Comparison of ENCODE assay signal across 12 mouse cellular contexts in the genomic region with DNA sequence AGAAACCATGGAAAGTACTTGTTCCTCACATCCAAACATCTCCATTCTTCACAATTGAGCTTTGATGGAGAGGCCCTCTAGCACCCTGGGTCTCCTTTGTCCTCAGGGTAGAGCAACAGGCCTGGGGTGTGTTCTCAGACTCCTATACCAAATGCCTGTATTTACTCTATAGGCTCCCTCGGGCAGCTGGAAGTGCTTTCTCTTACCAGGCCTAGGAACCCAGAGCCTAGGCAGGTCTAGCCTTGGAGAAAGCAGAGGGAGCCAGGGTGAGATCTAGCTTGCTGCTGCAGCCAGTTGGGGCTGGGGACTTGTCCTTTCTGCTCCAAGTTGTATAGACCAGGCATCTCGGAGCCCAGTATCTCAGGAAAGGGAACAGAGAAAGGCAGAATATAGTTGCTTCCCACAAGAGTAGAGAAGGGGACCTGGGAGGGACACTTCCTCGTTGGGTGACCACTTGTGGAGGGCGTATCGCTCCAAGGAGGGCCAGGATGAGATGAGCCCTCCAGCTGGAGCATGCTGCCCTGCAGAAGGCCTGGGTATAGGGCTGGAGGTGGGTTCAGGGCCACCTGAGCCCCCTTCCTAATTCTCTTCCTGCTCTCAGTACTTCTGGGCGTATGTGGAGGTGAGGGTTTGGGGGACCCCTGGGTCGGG. TPM values are rescaled to one million over a fixed set of nuclear protein-coding genes. Genes with fewer than 3 reads are reported as not detected.
DNase-seq lines count a peak whose midpoint lies in the region; ATAC-seq and TF ChIP-seq lines count a peak whose summit lies in the region.
"Had no signal": no experiment of that assay in that cellular context is flagged by ENCODE, and none has a peak within 500 bp of the region (broad histone marks: within the 10 kb centered on the region; RNA-seq: fewer than 3 reads in every experiment).

No protein-coding gene starts in this region.

- H3K27ac ChIP-seq in heart, embryonic 12.5 days (ENCODE audit: poor library complexity, severe bottlenecking), result peak overlapping the region; percentile 29; the same call in 1 of the 2 replicates
- no peak overlapping the region for H3K27ac ChIP-seq in neural tube, embryonic 15.5 days (replicated peaks)
- peak overlapping the region; percentile 5; the same call in 1 of the 2 replicates for H3K27ac ChIP-seq in limb, embryonic 10.5 days
- H3K27ac ChIP-seq in olfactory bulb, adult 2 months (ENCODE audit: insufficient read depth, low read depth, low read length), result peak overlapping the region; percentile 24; the same call in 1 of the 2 replicates
- H3K27ac ChIP-seq: embryonic facial prominence, embryonic 15.5 days; neural tube, embryonic 12.5 days had no signal

- peaks cover 21% of the 10 kb centered on the region for H3K4me1 ChIP-seq in heart, embryonic 12.5 days (replicated peaks)
- peaks cover 52% of the 10 kb centered on the region for H3K4me1 ChIP-seq in neural tube, embryonic 15.5 days
- H3K4me1 ChIP-seq in limb, embryonic 10.5 days, result peaks cover 33% of the 10 kb centered on the region
- H3K4me1 ChIP-seq in olfactory bulb, adult 2 months (ENCODE audit: control insufficient read depth, insufficient read depth, low read length), result peaks cover 49% of the 10 kb centered on the region

- 78% methylated on average over 7 of the region's 7 CpGs for WGBS in heart, embryonic 12.5 days
- 86% methylated on average over 7 of the region's 7 CpGs for WGBS in neural tube, embryonic 15.5 days
- WGBS in limb, embryonic 10.5 days, result 89% methylated on average over 7 of the region's 7 CpGs
- WGBS in olfactory bulb, adult 2 months, result 79% methylated on average over 7 of the region's 7 CpGs

- no peak for DNase-seq in heart, adult 8-10 months (ENCODE audit: low spot score)
- DNase-seq in neural tube, embryonic 10.5 days (ENCODE audit: extremely low spot score, low spot score), result no peak
- no peak for DNase-seq in limb, embryonic 10.5 days (ENCODE audit: low spot score)
- no peak for DNase-seq in cerebellum, adult 18-20 months
- DNase-seq: gastrocnemius, postnatal 25 days; layer of hippocampus, postnatal 36 days had no signal

- TF ChIP-seq POLR2A in olfactory bulb, adult 2 months (IDR thresholded peaks at IDR 0.05; ENCODE audit: insufficient read depth, low read depth, low read length), result no peak

- peak overlapping the region; percentile 33; the same call in 1 of the 2 replicates for H3K9ac ChIP-seq in heart, embryonic 12.5 days
- 0 out of 2 replicates have a peak overlapping the region, but pooled peaks have one; percentile 1 for H3K9ac ChIP-seq in neural tube, embryonic 15.5 days (replicated peaks)
- H3K9ac ChIP-seq: embryonic facial prominence, embryonic 15.5 days; neural tube, embryonic 12.5 days had no signal

- H3K27me3 ChIP-seq in heart, embryonic 12.5 days (replicated peaks), result no peaks in the 10 kb centered on the region
- peaks cover 11% of the 10 kb centered on the region for H3K27me3 ChIP-seq in neural tube, embryonic 15.5 days (replicated peaks)
- H3K27me3 ChIP-seq in limb, embryonic 10.5 days (ENCODE audit: low read depth, poor library complexity, severe bottlenecking), result peaks cover 16% of the 10 kb centered on the region
- H3K27me3 ChIP-seq: embryonic facial prominence, embryonic 15.5 days had no signal

- H3K4me2 ChIP-seq in heart, embryonic 12.5 days, result peak overlapping the region; percentile 37
- no peak overlapping the region for H3K4me2 ChIP-seq in neural tube, embryonic 15.5 days
- H3K4me2 ChIP-seq: embryonic facial prominence, embryonic 15.5 days; neural tube, embryonic 12.5 days had no signal

- H3K9me3 ChIP-seq in heart, embryonic 12.5 days (replicated peaks), result no peaks in the 10 kb centered on the region
- H3K9me3 ChIP-seq in neural tube, embryonic 15.5 days (replicated peaks), result no peaks in the 10 kb centered on the region
- no peaks in the 10 kb centered on the region for H3K9me3 ChIP-seq in limb, embryonic 10.5 days (replicated peaks)
- H3K9me3 ChIP-seq: embryonic facial prominence, embryonic 15.5 days; neural tube, embryonic 12.5 days had no signal

- ATAC-seq in heart, embryonic 12.5 days (ENCODE audit: insufficient number of reproducible peaks, low FRiP score), result no peak
- ATAC-seq in neural tube, embryonic 15.5 days (ENCODE audit: low FRiP score), result no peak
- ATAC-seq: activated CD4-positive, CD25-positive, alpha-beta regulatory T cell, adult 4 months had no signal

- H3K36me3 ChIP-seq in heart, embryonic 12.5 days, result peaks cover 28% of the 10 kb centered on the region
- peaks cover 15% of the 10 kb centered on the region for H3K36me3 ChIP-seq in neural tube, embryonic 15.5 days
- peaks cover 20% of the 10 kb centered on the region for H3K36me3 ChIP-seq in limb, embryonic 10.5 days

- TF ChIP-seq CTCF in olfactory bulb, adult 2 months (IDR thresholded peaks at IDR 0.05; ENCODE audit: insufficient read depth, low read depth, low read length), result no peak

- 0 out of 2 replicates have a peak overlapping the region, but pooled peaks have one; percentile 5 for H3K4me3 ChIP-seq in heart, embryonic 12.5 days
- H3K4me3 ChIP-seq in neural tube, embryonic 15.5 days (replicated peaks), result no peak overlapping the region
- H3K4me3 ChIP-seq in limb, embryonic 10.5 days, result no peak overlapping the region
- no peak overlapping the region for H3K4me3 ChIP-seq in olfactory bulb, adult 2 months (ENCODE audit: insufficient read depth, low read depth, low read length)
- H3K4me3 ChIP-seq: embryonic facial prominence, embryonic 15.5 days; neural tube, embryonic 12.5 days had no signal

RNA-seq across cellular contexts. Expression of gene Slc48a1, which starts 9.0 kb away (rescaled TPM):
- polyA plus RNA-seq in heart, embryonic 12.5 days (2016; fragmentation: Nextera tagmentation; extraction: Ambion mirVana), result 52.9 and 55.0 TPM in 2 replicates
- total RNA-seq in heart, adult 8-10 months (2022), result 10 to 100 TPM; 63.6 to 76.6 (median 67.9) TPM
- 99.0 and 101 TPM in 2 replicates for polyA plus RNA-seq in neural tube, embryonic 15.5 days (2015; fragmentation: Nextera tagmentation; extraction: Ambion mirVana)
- 17.0 and 23.5 TPM in 2 replicates for polyA plus RNA-seq in limb, embryonic 10.5 days (2016; fragmentation: Nextera tagmentation; extraction: Ambion mirVana)
- polyA plus RNA-seq in olfactory bulb, adult 2 months (2012; ENCODE audit: insufficient read depth, insufficient read length, low replicate concordance, missing spikeins), result not detected in 2 replicates

RNA-seq across cellular contexts. Expression of gene Rapgef3, which starts 19.5 kb away (rescaled TPM):
- polyA plus RNA-seq in heart, embryonic 12.5 days (2016; fragmentation: Nextera tagmentation; extraction: Ambion mirVana), result 22.0 and 22.9 TPM in 2 replicates
- total RNA-seq in heart, adult 8-10 months (2022), result 10 to 100 TPM; 20.5 to 27.4 (median 23.8) TPM
- polyA plus RNA-seq in neural tube, embryonic 15.5 days (2015; fragmentation: Nextera tagmentation; extraction: Ambion mirVana), result 12.5 and 19.5 TPM in 2 replicates
- 6.4 and 6.7 TPM in 2 replicates for polyA plus RNA-seq in limb, embryonic 10.5 days (2016; fragmentation: Nextera tagmentation; extraction: Ambion mirVana)
- polyA plus RNA-seq in olfactory bulb, adult 2 months (2012; ENCODE audit: insufficient read depth, insufficient read length, low replicate concordance, missing spikeins), result not detected in 2 replicates
- polyA plus RNA-seq: activated CD4-positive, CD25-positive, alpha-beta regulatory T cell, adult 4 months had no signal

RNA-seq across cellular contexts. Expression of gene Endou, which starts 56.1 kb away (rescaled TPM):
- polyA plus RNA-seq in heart, embryonic 12.5 days (2016; fragmentation: Nextera tagmentation; extraction: Ambion mirVana), result 0.14 and 0.15 TPM in 2 replicates
- total RNA-seq in heart, adult 8-10 months (2022), result 1 to 10 TPM; 1.3 to 2.3 (median 1.7) TPM
- polyA plus RNA-seq in neural tube, embryonic 15.5 days (2015; fragmentation: Nextera tagmentation; extraction: Ambion mirVana), result 0.15 and 3.5 TPM in 2 replicates
- 0.16 and 0.26 TPM in 2 replicates for polyA plus RNA-seq in limb, embryonic 10.5 days (2016; fragmentation: Nextera tagmentation; extraction: Ambion mirVana)
- not detected in 2 replicates for polyA plus RNA-seq in olfactory bulb, adult 2 months (2012; ENCODE audit: insufficient read depth, insufficient read length, low replicate concordance, missing spikeins)

RNA-seq across cellular contexts. Expression of gene Hdac7, which starts 57.0 kb away (rescaled TPM):
- polyA plus RNA-seq in heart, embryonic 12.5 days (2016; fragmentation: Nextera tagmentation; extraction: Ambion mirVana), result 27.4 and 27.8 TPM in 2 replicates
- 10 to 100 TPM; 22.9 to 29.0 (median 26.5) TPM for total RNA-seq in heart, adult 8-10 months (2022)
- 26.5 and 32.1 TPM in 2 replicates for polyA plus RNA-seq in neural tube, embryonic 15.5 days (2015; fragmentation: Nextera tagmentation; extraction: Ambion mirVana)
- 28.5 and 32.1 TPM in 2 replicates for polyA plus RNA-seq in limb, embryonic 10.5 days (2016; fragmentation: Nextera tagmentation; extraction: Ambion mirVana)
- 147 TPM in 1 of 2 replicates, not detected in the other for polyA plus RNA-seq in olfactory bulb, adult 2 months (2012; ENCODE audit: insufficient read depth, insufficient read length, low replicate concordance, missing spikeins)

Comparison
In these comparisons a context has a peak if more than half of its experiments do, and no peak if none do; other contexts are left out.
1. RNA of gene Endou, which starts 56.1 kb away (polyA plus RNA-seq): not detected in olfactory bulb, adult 2 months; 0.16 to 0.26 TPM in limb, embryonic 10.5 days, 0.15 to 3.5 TPM in neural tube, embryonic 15.5 days and 0.14 to 0.15 TPM in heart, embryonic 12.5 days; every median in the first group is over 10 times any median in the second.